Mouse (Mus musculus) bone marrow macrophage, adult 2 months (primary cell): ENCODE results near the gene Capns1. TPM values are rescaled to one million over a fixed set of nuclear protein-coding genes. Genes with fewer than 3 reads are reported as not detected.
A peak's percentile ranks its signal among the peaks of the same experiment; 100 is the strongest.

ENCODE experiments used
- H3K27ac ChIP-seq: 2 replicates; pipeline ENCODE4 v1.5.1; 2012; ENCODE audit warnings: low read depth, low read length; ENCODE audit not compliant: insufficient read depth
- H3K4me1 ChIP-seq: 2 replicates; pipeline ENCODE4 v1.6.1; 2012; ENCODE audit warnings: low read length; ENCODE audit not compliant: control insufficient read depth, insufficient read depth
- H3K4me3 ChIP-seq: 2 replicates; pipeline ENCODE4 v1.5.1; 2012; ENCODE audit warnings: mild to moderate bottlenecking, low read length, moderate library complexity; ENCODE audit not compliant: insufficient read depth
- CTCF ChIP-seq: IDR thresholded peaks from 2 replicates; pipeline ENCODE4 v1.5.1; 2012; ENCODE audit warnings: low read depth, mild to moderate bottlenecking, low read length, moderate library complexity
- POLR2A ChIP-seq: IDR thresholded peaks from 2 replicates; pipeline ENCODE4 v1.6.1; 2012; ENCODE audit warnings: mild to moderate bottlenecking, low read depth, low read length, borderline replicate concordance
- polyA plus RNA-seq: library from polyadenylated mRNA; stranded (reverse); fragments of >200 nt; gene quantifications from 2 replicates; pipeline ENCODE4 v1.2.4, GENCODE M21; 2012; ENCODE audit not compliant: missing spikeins, insufficient read depth, insufficient read length

The Capns1 gene
- polyA plus RNA-seq, 1 experiment, result 572 TPM

- TF ChIP-seq CTCF, result no peak
- no peak for TF ChIP-seq POLR2A
- H3K4me3 ChIP-seq, result no peak overlapping the region
- no peak overlapping the region for H3K27ac ChIP-seq
- H3K4me1 ChIP-seq, result no peaks in the 10 kb centered on the region
Observed at GRCm38 (mm10) chr7:30154040-30154439, 44.6 kb downstream of the Capns1 start.

GRCm38 (mm10) chr7:30147011-30147410 is 51.6 kb downstream of the Capns1 start:
- TF ChIP-seq CTCF, result no peak
- H3K27ac ChIP-seq, result no peak overlapping the region
- H3K4me3 ChIP-seq, result no peak overlapping the region
- no peaks in the 10 kb centered on the region for H3K4me1 ChIP-seq

- Histone ChIP-seq H3K4me1 (no peaks in the 10 kb centered on the region), H3K27ac (no peak overlapping the region), H3K4me3 (peak overlapping the region; percentile 44)
- TF ChIP-seq CTCF (no peak), POLR2A (no peak)
Observed at GRCm38 (mm10) chr7:30143555-30144209, 54.9 kb downstream of the Capns1 start.

- Histone ChIP-seq H3K4me1 (no peaks in the 10 kb centered on the region), H3K27ac (no peak overlapping the region), H3K4me3 (peak overlapping the region; percentile 44)
- no peak for TF ChIP-seq POLR2A
- TF ChIP-seq CTCF, result no peak
Observed at GRCm38 (mm10) chr7:30143170-30143554, 55.4 kb downstream of the Capns1 start.

Other genes starting within 250 kb of the Capns1 start
- 7.2 and 8.6 TPM in 2 replicates for gene Zfp74, start 244.7 kb downstream of the Capns1 start, polyA plus RNA-seq
- 3.6 and 4.0 TPM in 2 replicates for gene Zfp568, start 214.9 kb downstream of the Capns1 start, polyA plus RNA-seq
- 4.1 and 5.0 TPM in 2 replicates for gene Zfp14, start 147.4 kb downstream of the Capns1 start, polyA plus RNA-seq
- 3.9 and 4.6 TPM in 2 replicates for gene Zfp82, start 125.9 kb downstream of the Capns1 start, polyA plus RNA-seq
- not detected in 2 replicates for gene Gm26920, start 108.4 kb downstream of the Capns1 start, polyA plus RNA-seq
- gene Zfp566, start 108.3 kb downstream of the Capns1 start, polyA plus RNA-seq, result 1.6 and 2.8 TPM in 2 replicates
- gene Zfp260, start 104.0 kb downstream of the Capns1 start, polyA plus RNA-seq, result 40.2 and 49.9 TPM in 2 replicates
- gene Zfp382, start 76.9 kb downstream of the Capns1 start, polyA plus RNA-seq, result 7.7 and 8.9 TPM in 2 replicates
- gene Zfp146, start 29.1 kb downstream of the Capns1 start, polyA plus RNA-seq, result 19.9 and 22.9 TPM in 2 replicates
- gene Cox7a1, start 14.7 kb downstream of the Capns1 start, polyA plus RNA-seq, result 8.0 and 14.3 TPM in 2 replicates
- gene Polr2i, start 33.1 kb upstream of the Capns1 start, polyA plus RNA-seq, result 47.6 and 50.3 TPM in 2 replicates
- gene Tbcb, start 33.5 kb upstream of the Capns1 start, polyA plus RNA-seq, result 83.3 and 108 TPM in 2 replicates
- not detected in 2 replicates for gene Ovol3, start 36.9 kb upstream of the Capns1 start, polyA plus RNA-seq
- gene Thap8, start 81.3 kb upstream of the Capns1 start, polyA plus RNA-seq, result 0.55 and 1.0 TPM in 2 replicates
- 21.4 and 25.8 TPM in 2 replicates for gene Wdr62, start 81.6 kb upstream of the Capns1 start, polyA plus RNA-seq
- gene Clip3, start 92.9 kb upstream of the Capns1 start, polyA plus RNA-seq, result 0.49 and 1.7 TPM in 2 replicates
- 32.8 and 39.9 TPM in 2 replicates for gene Alkbh6, start 109.9 kb upstream of the Capns1 start, polyA plus RNA-seq
- 1.2 TPM in 1 of 2 replicates, not detected in the other for gene Syne4, start 116.0 kb upstream of the Capns1 start, polyA plus RNA-seq
- gene E130208F15Rik, start 122.9 kb upstream of the Capns1 start, polyA plus RNA-seq, result not detected in 2 replicates
- gene Sdhaf1, start 125.1 kb upstream of the Capns1 start, polyA plus RNA-seq, result 4.5 and 4.6 TPM in 2 replicates
- gene Lrfn3, start 164.0 kb upstream of the Capns1 start, polyA plus RNA-seq, result not detected in 2 replicates
- 3,702 and 3,978 TPM in 2 replicates for gene Tyrobp, start 214.9 kb upstream of the Capns1 start, polyA plus RNA-seq
- gene Hcst, start 221.0 kb upstream of the Capns1 start, polyA plus RNA-seq, result 53.0 and 56.7 TPM in 2 replicates
- 18.6 and 22.4 TPM in 2 replicates for gene Nfkbid, start 222.9 kb upstream of the Capns1 start, polyA plus RNA-seq
- gene Aplp1, start 246.7 kb upstream of the Capns1 start, polyA plus RNA-seq, result 2.0 and 2.3 TPM in 2 replicates